Mouse (Mus musculus): ENCODE measurements around the gene C7. TPM values are rescaled to one million over a fixed set of nuclear protein-coding genes. Genes with fewer than 3 reads are reported as not detected.
"Not testable (repeated sequence)": the region's sequence is repeated elsewhere in the genome, so short reads cannot be mapped to it uniquely, and the experiment has no call there.

The C7 gene
- polyA plus RNA-seq, 1 experiment from 2014 or later: 0.15 TPM

DNA sequence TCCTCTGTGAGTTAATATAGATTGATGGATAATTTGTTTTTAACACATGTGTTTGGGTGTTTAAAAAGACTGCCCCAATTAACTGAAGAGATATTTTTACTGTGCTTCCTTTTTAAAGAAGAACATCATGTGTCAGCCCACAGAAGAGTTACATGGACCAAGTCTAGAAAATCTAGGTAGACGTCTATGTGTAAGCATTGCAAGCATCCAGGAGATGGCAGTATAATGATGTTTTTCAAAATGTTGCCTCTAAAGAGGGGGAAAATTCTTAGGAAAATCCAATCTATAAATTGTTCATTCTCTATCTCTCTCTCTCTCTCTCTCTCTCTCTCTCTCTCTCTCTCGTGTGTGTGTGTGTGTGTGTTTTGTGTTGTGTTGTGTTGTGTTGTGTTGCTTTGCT lies 22.6 kb upstream of the C7 start:
- 22% methylated on average over 2 of the region's 2 CpGs for WGBS
- no peak overlapping the region for H3K4me3 ChIP-seq
- H3K36me3 ChIP-seq: no peaks in the 10 kb centered on the region
- no peaks in the 10 kb centered on the region for H3K27me3 ChIP-seq
- H3K27ac ChIP-seq: no peak overlapping the region
- ATAC-seq (ENCODE audit: insufficient number of reproducible peaks, low FRiP score, low TSS enrichment, low read depth): no peak
- H3K9ac ChIP-seq: no peak overlapping the region
- no peaks in the 10 kb centered on the region for H3K4me1 ChIP-seq
- H3K9me3 ChIP-seq: no peaks in the 10 kb centered on the region
- H3K4me2 ChIP-seq: no peak overlapping the region

DNA sequence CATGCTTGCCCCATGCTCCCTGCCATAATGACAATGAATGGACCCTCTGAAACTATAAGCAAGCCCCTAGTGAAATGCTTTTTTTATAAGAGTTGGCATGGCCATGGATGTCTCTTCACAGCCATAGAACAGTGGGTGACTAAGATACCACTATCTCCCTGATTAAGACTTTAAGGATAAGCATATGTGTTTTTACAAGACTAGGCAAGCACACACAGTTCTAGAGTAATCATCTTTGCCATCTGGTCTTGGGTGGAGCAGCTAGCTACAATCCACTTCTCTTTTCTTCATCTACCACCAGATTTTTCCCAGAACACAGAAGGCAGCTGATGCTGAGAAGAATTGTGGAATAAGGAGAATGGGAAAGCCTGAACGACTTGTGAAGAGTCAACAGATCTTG lies 17.7 kb upstream of the C7 start:
- no peaks in the 10 kb centered on the region for H3K27me3 ChIP-seq

DNA sequence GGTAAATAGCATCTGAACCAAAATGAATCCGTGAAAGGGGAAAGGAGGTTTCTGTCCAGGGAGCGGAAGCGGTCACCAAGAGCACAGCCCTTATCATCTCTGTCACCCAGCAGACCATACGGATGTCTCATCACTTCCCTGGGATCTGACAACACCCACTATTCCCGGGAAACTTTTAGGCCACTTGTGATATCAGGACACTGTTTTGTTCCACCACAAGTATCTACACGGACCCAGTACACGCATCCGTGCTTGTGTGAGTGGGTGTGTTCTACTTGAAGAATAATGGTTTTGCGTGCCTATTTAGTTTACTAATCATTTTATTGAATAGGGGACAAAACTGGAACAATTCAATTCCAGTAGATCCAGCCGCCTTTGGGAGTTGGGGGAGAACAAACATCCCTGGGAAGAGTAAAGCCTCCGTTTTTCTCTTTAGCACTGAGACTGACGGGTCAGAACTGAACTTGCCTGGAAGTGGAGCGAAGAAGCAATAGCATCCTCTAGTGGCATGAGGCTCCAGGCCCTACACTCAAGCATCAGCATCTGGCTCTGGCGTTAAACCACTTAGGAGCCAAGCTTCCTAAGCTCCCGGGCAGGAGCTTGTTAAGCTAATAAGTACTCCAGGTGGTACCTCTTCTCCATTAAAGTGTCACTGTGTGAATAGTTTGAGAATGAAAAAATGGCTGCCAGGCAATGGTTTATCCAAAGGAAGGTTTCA lies 5.4 kb upstream of the C7 start:
- WGBS: 54% methylated on average over 15 of the region's 15 CpGs
- no peak overlapping the region for H3K4me3 ChIP-seq
- no peak overlapping the region for H3K27ac ChIP-seq
- no peak overlapping the region for H3K4me2 ChIP-seq
- no peaks in the 10 kb centered on the region for H3K9me3 ChIP-seq
- no peak for ATAC-seq (ENCODE audit: insufficient number of reproducible peaks, low FRiP score, low TSS enrichment, low read depth)
- no peaks in the 10 kb centered on the region for H3K4me1 ChIP-seq
- no peak overlapping the region for H3K9ac ChIP-seq
- H3K36me3 ChIP-seq: no peaks in the 10 kb centered on the region
- H3K27me3 ChIP-seq: no peaks in the 10 kb centered on the region

More for the DNA sequence above, 17.7 kb upstream of the C7 start:
- no peak for ATAC-seq (ENCODE audit: insufficient number of reproducible peaks, low FRiP score, low TSS enrichment, low read depth)
- Histone ChIP-seq H3K4me1 (no peaks in the 10 kb centered on the region), H3K27ac (no peak overlapping the region), H3K9me3 (no peaks in the 10 kb centered on the region), H3K36me3 (no peaks in the 10 kb centered on the region), H3K4me2 (no peak overlapping the region), H3K4me3 (no peak overlapping the region), H3K9ac (no peak overlapping the region)
- 70% methylated on average over 1 of the region's 1 CpGs for WGBS

DNA sequence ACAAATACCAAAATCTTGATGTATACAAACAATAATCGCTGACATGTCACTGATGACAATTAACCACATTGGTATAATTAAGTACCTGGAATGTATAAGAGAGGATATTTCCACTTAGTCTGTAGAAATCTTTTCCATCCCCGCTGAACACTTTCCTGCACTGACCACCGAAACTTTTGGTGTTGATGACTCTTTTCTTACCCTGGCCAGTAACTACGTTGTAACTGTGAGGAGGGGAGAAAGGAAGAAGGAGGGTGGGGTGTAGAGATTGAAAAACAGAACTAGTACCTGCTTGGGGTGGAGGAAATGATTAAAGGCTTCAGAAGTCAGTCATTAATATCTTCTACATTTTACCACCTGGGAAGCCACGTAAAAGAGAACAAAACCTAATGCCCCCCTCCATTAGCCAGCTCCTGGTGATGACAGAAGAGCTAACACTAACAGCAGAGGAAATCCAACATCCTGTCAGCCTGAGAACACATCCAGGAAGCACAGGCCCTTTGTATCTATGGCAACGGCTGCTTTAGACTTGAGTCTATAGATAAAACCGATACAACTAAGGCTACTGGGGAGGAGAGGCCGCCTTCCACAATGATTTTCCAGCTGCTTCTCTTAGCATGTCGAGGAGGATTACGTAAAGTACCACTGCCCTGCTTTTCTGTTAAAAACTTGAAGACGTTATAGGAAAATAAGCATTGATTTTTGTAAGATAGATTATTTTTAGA lies 17.8 kb downstream of the C7 start:
- Histone ChIP-seq H3K27ac (no peak overlapping the region), H3K4me3 (no peak overlapping the region), H3K4me2 (no peak overlapping the region), H3K4me1 (no peaks in the 10 kb centered on the region), H3K9ac (no peak overlapping the region), H3K36me3 (no peaks in the 10 kb centered on the region), H3K27me3 (no peaks in the 10 kb centered on the region), H3K9me3 (no peaks in the 10 kb centered on the region)
- WGBS: 61% methylated on average over 11 of the region's 11 CpGs
- no peak for ATAC-seq (ENCODE audit: insufficient number of reproducible peaks, low FRiP score, low TSS enrichment, low read depth)

DNA sequence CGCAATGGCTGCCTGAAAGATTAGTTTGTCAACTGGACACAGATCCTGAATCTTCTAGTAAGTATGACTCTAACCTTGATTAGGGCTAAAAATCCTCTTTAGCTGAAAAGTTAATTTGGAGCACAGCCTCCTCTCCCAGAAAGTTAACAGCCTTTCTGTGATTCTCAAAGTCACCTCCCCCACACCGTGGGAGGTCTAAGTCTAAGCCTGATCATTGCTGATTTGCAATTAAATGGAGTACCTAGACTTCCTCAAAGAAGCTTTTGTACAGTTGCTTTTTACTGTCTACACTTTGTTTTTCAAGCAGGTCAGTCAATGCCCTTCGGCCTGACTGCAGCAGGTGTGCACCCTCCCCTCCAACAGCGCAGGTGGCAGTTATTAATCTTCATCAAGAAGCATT lies 34.3 kb downstream of the C7 start:
- WGBS: 88% methylated on average over 4 of the region's 4 CpGs
- H3K27me3 ChIP-seq: no peaks in the 10 kb centered on the region
- no peaks in the 10 kb centered on the region for H3K36me3 ChIP-seq
- H3K27ac ChIP-seq: no peak overlapping the region
- no peaks in the 10 kb centered on the region for H3K9me3 ChIP-seq
- H3K9ac ChIP-seq: no peak overlapping the region
- H3K4me1 ChIP-seq: no peaks in the 10 kb centered on the region
- no peak overlapping the region for H3K4me2 ChIP-seq
- H3K4me3 ChIP-seq: no peak overlapping the region
- ATAC-seq (ENCODE audit: insufficient number of reproducible peaks, low FRiP score, low TSS enrichment, low read depth): no peak

DNA sequence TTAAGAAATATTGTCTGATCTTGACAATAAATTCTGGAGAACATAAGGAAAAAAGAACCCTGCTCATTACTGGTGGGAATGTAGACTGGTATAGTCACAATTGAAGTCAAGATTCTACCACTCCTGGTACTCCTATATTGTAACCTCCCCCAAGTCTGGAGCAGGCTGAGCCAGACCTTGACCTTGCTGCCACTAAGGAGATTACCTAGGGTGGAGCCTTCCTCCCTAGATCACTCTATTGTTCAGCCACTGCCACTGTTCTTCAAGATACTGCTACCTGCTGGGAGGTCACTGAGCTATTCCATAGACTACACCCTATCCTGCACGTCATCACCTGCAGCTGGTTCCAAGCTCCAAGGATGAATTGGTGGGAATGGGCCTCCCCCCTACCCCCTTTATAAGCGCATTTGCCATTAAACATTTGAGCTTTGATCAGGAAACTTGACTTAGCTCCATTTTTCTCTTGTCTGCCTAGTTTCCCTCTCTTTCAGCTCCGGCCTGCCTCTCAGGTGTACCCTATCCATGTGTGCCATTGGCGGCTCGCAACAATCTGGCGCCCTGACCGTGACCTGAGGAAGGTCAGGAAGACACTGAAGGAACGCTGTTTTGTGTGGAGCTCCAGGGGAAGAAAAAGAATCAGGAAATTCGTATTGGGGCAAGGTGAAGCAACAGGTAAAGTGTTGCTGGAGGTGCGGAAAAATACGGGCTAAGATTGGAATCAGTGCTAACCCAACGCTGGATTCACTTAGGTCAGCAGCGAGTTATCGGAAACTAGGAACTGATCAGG lies 39.9 kb downstream of the C7 start:
- H3K4me2 ChIP-seq; H3K27ac ChIP-seq; ATAC-seq (ENCODE audit: insufficient number of reproducible peaks, low FRiP score, low TSS enrichment, low read depth); H3K36me3 ChIP-seq; H3K4me1 ChIP-seq; H3K9ac ChIP-seq; H3K4me3 ChIP-seq; H3K27me3 ChIP-seq; H3K9me3 ChIP-seq: not testable (repeated sequence)
- 93% methylated on average over 14 of the region's 14 CpGs for WGBS

DNA sequence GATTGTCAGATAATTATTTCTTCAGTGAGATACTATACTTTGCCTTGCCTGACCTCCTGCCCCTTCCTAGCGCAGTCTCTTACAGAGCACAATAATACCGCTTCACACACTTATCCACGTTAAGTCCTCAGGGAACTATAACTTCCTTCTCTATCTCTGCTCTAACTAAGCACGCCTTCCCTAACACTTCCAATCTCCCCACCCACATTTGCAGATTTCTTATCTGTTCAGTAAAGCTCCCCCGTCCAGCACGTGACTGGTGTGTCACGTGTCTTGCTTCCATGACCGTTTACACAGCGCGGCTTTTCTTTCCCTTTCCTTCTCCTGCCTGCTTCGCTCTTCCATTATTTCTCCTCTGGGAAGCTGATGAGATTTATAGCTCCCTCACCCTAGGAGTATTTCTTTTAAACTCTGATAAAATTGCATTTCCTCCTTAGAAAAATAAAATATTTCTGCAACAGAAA lies 53.9 kb downstream of the C7 start:
- H3K9me3 ChIP-seq: no peaks in the 10 kb centered on the region

DNA sequence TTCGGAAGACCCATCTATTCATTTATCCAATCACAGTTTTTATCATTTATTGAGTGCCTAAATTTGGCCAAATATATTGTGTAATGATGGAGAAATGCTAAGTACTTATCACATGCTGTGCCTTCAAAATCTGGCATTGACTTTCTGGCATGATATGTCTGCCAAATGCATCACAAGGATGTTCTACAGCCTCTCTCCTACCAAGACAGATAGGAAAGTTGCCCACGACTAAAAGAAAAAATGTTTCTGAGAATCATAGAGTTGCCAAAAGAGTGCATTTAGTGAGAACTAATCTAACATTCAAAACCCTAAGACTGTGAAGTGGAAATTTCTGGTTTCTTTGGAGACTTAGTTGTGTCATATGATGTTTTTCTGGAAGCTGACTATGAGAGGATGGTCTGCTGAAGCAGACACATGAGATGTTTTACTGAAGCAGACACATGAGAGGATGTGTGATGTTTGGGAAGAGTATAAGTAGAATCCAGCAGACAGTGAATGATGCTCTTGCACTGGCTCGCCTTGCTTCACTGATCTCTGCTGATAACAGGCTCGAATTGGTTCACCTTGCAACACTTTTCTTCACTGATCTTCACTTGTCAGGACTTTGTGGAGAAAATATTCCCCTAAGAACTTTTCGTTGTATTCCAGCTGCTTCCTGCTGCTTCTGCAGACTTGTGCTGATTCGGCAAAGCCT lies 59.9 kb downstream of the C7 start:
- 78% methylated on average over 6 of the region's 6 CpGs for WGBS
- Histone ChIP-seq H3K4me3 (no peak overlapping the region), H3K36me3 (no peaks in the 10 kb centered on the region), H3K4me1 (no peaks in the 10 kb centered on the region), H3K9ac (no peak overlapping the region), H3K4me2 (no peak overlapping the region), H3K27me3 (no peaks in the 10 kb centered on the region), H3K9me3 (no peaks in the 10 kb centered on the region), H3K27ac (no peak overlapping the region)
- ATAC-seq (ENCODE audit: insufficient number of reproducible peaks, low FRiP score, low TSS enrichment, low read depth): no peak

More for the DNA sequence above, 53.9 kb downstream of the C7 start:
- Histone ChIP-seq H3K27ac (no peak overlapping the region), H3K4me3 (no peak overlapping the region), H3K4me1 (no peaks in the 10 kb centered on the region), H3K36me3 (no peaks in the 10 kb centered on the region), H3K9ac (no peak overlapping the region), H3K4me2 (no peak overlapping the region), H3K27me3 (no peaks in the 10 kb centered on the region)
- no peak for ATAC-seq (ENCODE audit: insufficient number of reproducible peaks, low FRiP score, low TSS enrichment, low read depth)
- WGBS: 75% methylated on average over 11 of the region's 11 CpGs

DNA sequence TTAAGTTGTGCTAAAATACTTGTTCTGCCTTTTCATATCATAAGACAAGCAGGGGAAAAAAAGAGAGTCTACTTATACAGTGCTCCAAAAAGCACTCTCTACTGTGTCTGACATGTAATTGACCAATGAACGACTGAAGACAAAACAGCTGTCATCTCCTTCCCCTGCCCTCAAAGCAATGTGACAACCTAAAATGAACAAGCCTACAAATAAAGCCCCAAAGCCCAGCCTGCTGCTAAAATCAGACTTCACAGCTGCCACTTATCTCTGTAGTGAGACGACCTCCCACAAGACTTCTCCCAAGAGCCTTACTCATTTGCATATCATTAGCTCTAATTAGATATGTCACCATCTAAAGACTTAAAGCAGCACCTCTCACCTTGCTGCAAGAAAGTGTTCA lies 60.6 kb downstream of the C7 start:
- Histone ChIP-seq H3K4me3 (no peak overlapping the region), H3K9me3 (no peaks in the 10 kb centered on the region), H3K4me2 (no peak overlapping the region), H3K4me1 (no peaks in the 10 kb centered on the region), H3K9ac (no peak overlapping the region), H3K27me3 (no peaks in the 10 kb centered on the region), H3K36me3 (no peaks in the 10 kb centered on the region), H3K27ac (no peak overlapping the region)
- WGBS: 47% methylated on average over 2 of the region's 2 CpGs
- ATAC-seq (ENCODE audit: insufficient number of reproducible peaks, low FRiP score, low TSS enrichment, low read depth): no peak

DNA sequence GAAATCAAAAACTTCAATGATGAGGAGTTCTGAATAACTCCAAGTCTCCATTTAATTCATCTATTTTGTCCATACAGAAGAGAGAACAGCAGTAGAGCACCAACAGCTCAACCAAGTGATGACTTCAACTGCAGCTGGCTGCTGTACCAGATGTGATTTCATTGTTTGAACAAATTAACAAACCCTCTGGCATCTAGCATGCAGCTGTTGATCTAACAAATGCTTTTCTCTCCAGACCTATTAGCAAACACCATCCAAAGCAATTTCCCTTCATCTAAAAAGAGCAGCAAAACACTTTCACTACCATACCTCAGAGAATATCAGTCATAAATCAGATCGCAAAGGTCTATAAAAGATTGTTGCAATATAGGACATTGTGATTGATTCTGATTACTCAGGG lies 90.2 kb downstream of the C7 start:
- Histone ChIP-seq H3K4me3 (no peak overlapping the region), H3K4me1 (no peaks in the 10 kb centered on the region)
- whole genome bisulfite sequencing: 87% methylated on average over 1 of the region's 1 CpGs

More for the DNA sequence above, 90.2 kb downstream of the C7 start:
- H3K27ac ChIP-seq: no peak overlapping the region
- no peaks in the 10 kb centered on the region for H3K27me3 ChIP-seq
- no peaks in the 10 kb centered on the region for H3K9me3 ChIP-seq
- no peaks in the 10 kb centered on the region for H3K36me3 ChIP-seq
- no peak overlapping the region for H3K9ac ChIP-seq
- H3K4me2 ChIP-seq: no peak overlapping the region
- no peak for ATAC-seq (ENCODE audit: insufficient number of reproducible peaks, low FRiP score, low TSS enrichment, low read depth)

All from limb, embryonic 15.5 days (tissue).